Mouse (Mus musculus) small intestine, adult 2 months (tissue): Measurements from ENCODE around the gene Gm38393. TPM values are rescaled to one million over a fixed set of nuclear protein-coding genes. Genes with fewer than 3 reads are reported as not detected.

Source experiments
- H3K27ac ChIP-seq: fragments of 200-500 bp; 2 replicates; pipeline ENCODE4 v1.5.1; 2012; ENCODE audit warnings: low read depth, low read length, control low read depth, inconsistent platforms; ENCODE audit not compliant: insufficient read depth
- H3K27me3 ChIP-seq: fragments of 200-500 bp; 2 replicates; pipeline ENCODE4 v1.6.1; 2012; ENCODE audit warnings: mild to moderate bottlenecking, moderate library complexity, low read length, inconsistent platforms; ENCODE audit not compliant: control insufficient read depth, insufficient read depth
- H3K36me3 ChIP-seq: fragments of 200-500 bp; 2 replicates; pipeline ENCODE4 v1.6.1; 2012; ENCODE audit warnings: mild to moderate bottlenecking, low read length, control low read depth, inconsistent platforms; ENCODE audit not compliant: control insufficient read depth, insufficient read depth
- H3K4me1 ChIP-seq: fragments of 200-500 bp; 2 replicates; pipeline ENCODE4 v1.6.1; 2012; ENCODE audit warnings: low read length, inconsistent platforms, mixed read lengths; ENCODE audit not compliant: control insufficient read depth, insufficient read depth, insufficient read length
- H3K4me3 ChIP-seq: fragments of 200-500 bp; 2 replicates; pipeline ENCODE4 v1.5.1; 2012; ENCODE audit warnings: low read depth, mild to moderate bottlenecking, control low read depth, inconsistent platforms, low read length, moderate library complexity
- CTCF ChIP-seq: fragments of 200-500 bp; IDR thresholded peaks from 2 replicates; pipeline ENCODE4 v1.5.1; 2012; ENCODE audit warnings: low read depth, mild to moderate bottlenecking, control low read depth, inconsistent platforms, low read length, moderate library complexity, mixed read lengths; ENCODE audit not compliant: insufficient replicate concordance, insufficient read length; ENCODE audit errors: extremely low read depth
- POLR2A ChIP-seq: fragments of 200-500 bp; IDR thresholded peaks from 2 replicates; pipeline ENCODE4 v1.6.1; 2012; ENCODE audit warnings: low read depth, mild to moderate bottlenecking, control low read depth, inconsistent platforms, low read length, moderate library complexity
- WGBS: fragments of 180-500 bp; shearing (Covaris S2); methylation state at CpG from one replicate; pipeline ENCODE4 v1.1.7; 2018; 5-methylcytosine and 5-hydroxymethylcytosine counted together
- polyA plus RNA-seq: library from polyadenylated mRNA; depleted of rRNA; stranded (reverse); fragments of >200 nt; gene quantifications from 2 replicates; pipeline ENCODE4 v1.2.3, GENCODE M21; 2012; rRNA removed

Gene Gm38393
- polyA plus RNA-seq = 0.05 and 0.23 TPM in 2 replicates

DNA sequence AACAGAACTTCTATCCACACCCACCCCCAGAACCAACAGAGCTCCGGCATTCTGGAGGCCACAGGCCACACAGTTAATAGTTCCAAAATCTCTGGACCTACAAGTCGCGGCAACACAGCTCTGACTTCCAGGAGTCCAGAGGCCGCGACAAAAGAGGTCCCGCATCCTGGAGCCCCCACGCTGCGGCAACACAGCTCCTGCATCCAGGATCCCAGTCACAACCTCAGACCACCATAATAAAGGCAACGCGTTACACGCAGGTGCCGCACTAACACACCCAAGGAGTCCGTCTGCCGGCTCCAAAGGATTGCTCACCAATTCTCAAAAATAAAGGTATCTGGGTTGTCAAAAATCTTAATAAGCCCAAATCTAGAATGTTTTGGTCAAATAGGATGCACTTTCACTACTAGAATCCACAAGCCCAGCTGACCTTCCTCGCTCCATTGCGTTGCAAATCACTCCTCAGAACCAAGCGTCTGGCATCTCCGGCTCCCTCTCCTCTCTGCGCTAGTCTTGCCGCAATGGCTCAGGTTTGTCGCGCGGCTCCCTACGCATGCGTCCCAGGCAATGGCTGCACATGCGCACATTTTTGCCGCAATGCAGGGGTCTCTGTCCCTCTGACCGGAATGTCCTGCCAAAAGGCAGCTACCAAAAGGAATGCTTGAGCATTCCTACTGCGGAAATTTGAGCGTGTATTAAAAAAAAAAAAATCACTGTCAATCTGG, at the start of gene Gm38393, which contains the start of gene Snurf:
Gene Gm38393, minus strand, starts transcription at position 459 of the 725 bp plus-strand sequence.
Gene Snurf, minus strand, starts transcription at position 444 of the 725 bp plus-strand sequence.
- no peaks in the 10 kb centered on the region for H3K36me3 ChIP-seq
- H3K4me1 ChIP-seq = no peaks in the 10 kb centered on the region
- WGBS = 52% methylated on average over 30 of the region's 30 CpGs
- no peaks in the 10 kb centered on the region for H3K27me3 ChIP-seq
- H3K27ac ChIP-seq = peak within 1 kb of the TSS; percentile 49
- TF ChIP-seq POLR2A (no peak; the same call in 1 of the 2 replicates), CTCF (no peak)
- H3K4me3 ChIP-seq = peak within 1 kb of the TSS; percentile 93

DNA sequence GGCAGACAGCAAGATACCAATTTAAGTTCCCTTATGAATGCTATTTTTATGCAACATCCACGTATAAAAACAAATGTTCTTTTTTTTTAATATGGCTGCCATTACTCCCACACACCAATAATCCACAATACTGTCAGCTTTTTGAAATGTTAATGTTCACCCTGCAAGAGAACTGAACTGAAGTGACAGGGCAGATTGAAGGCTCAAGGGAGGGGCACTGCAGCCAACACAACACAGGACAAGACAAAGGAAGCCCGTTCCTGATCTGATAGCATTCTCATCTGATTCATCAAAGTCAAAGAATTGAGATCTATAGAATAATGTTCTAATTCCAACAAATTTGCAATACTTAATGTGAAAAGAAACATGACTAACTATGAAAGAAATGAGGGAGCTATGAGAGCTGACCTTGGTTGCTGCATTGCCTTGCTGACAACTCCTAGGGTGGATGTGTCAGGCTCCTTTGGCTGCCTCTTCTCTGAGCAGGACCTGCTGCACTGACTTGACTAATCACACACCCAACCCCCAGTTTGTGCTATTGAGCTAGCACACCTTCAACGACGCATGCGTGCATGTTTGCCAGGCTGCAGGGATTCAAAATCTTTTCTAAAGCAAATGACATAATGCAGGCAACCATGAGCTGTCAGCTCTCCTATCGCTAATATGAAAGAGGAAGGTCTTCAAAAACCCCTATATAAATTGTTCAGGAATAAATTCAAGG, 42.8 kb upstream of the Gm38393 start:
- 69% methylated on average over 6 of the region's 6 CpGs for WGBS
- TF ChIP-seq POLR2A = no peak
- no peaks in the 10 kb centered on the region for H3K4me1 ChIP-seq
- H3K27me3 ChIP-seq = no peaks in the 10 kb centered on the region
- H3K27ac ChIP-seq = no peak overlapping the region
- no peak overlapping the region for H3K4me3 ChIP-seq
- H3K36me3 ChIP-seq = no peaks in the 10 kb centered on the region

DNA sequence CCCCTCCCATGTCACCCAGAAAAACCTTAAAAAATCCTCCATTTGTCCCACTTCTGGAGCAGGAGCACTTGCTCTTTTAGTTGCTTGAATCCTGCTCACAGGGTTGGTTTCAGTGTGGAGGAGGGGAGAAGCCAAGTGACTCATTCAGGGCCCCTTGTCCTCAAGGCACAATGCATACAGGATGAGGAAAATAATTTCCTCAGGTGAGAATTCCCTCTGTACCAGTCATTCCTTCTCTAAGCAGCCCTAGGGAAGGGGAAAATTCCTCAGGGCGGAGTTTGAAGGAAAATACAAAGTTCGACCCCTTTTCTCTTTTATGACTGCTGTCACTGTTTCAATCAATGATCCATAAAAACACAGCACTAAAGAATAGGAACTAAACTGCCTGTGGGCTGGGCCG, 8.3 kb upstream of the Gm38393 start:
- H3K4me3 ChIP-seq = no peak overlapping the region
- TF ChIP-seq CTCF = no peak
- no peak for TF ChIP-seq POLR2A
- H3K4me1 ChIP-seq = no peaks in the 10 kb centered on the region
- no peaks in the 10 kb centered on the region for H3K27me3 ChIP-seq
- H3K27ac ChIP-seq = no peak overlapping the region
- no peaks in the 10 kb centered on the region for H3K36me3 ChIP-seq
- 50% methylated on average over 3 of the region's 3 CpGs for WGBS

DNA sequence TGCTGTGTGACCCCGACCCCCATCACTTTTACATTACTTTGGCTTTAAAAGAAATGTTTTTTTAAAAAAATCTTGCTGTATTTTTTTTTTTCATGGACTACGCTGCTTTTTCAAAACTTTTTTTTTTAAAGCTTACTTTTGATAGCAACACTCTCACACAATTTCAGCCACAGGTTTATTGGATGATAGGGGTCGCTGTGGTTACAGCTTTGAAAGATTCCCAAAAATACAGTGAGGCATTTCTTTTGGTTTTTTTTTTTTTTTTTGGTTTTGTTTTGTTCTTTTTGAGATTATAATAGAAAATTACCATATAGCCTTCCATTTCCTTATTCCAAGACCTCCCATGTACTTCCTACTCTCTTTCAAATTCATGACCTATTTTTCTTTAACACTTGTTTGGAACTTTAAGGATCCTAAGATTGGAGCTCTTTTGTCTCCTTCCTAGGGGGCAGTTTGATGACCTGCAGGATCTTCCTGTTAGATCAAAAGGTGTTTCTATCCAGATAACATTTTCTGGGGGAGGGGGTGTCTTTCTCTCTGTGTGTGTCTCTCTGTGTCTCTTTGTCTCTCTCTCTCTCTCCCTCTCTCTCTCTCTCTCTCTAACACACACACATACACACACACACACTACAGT, 3.0 kb upstream of the Gm38393 start:
- WGBS = 37% methylated on average over 3 of the region's 3 CpGs
- Histone ChIP-seq H3K27ac (no peak overlapping the region), H3K27me3 (no peaks in the 10 kb centered on the region), H3K36me3 (no peaks in the 10 kb centered on the region), H3K4me1 (no peaks in the 10 kb centered on the region), H3K4me3 (no peak overlapping the region)
- no peak for TF ChIP-seq POLR2A
- no peak for TF ChIP-seq CTCF

DNA sequence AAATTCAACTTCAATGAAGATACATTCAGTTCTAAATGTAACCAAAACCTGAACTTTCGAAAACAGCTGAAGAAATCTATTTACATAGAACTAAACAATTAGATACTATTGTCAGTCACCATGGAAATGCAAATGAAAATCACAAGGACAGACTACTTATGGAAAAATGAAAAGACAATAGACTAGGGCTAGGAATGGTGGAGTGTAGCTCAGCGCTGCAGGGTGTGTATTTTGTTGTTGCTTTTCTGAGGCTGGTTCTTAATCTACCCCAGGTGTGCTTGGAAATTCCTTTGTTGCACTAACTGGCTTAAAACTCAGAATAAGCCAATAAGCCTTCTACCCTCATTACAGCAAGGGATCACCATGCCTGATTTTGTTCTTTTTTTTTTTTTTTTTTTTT, 1.4 kb upstream of the Gm38393 start:
- Histone ChIP-seq H3K27me3 (no peaks in the 10 kb centered on the region), H3K4me3 (no peak overlapping the region), H3K27ac (no peak overlapping the region), H3K4me1 (no peaks in the 10 kb centered on the region), H3K36me3 (no peaks in the 10 kb centered on the region)
- TF ChIP-seq POLR2A = no peak
- 68% methylated on average over 2 of the region's 2 CpGs for WGBS

DNA sequence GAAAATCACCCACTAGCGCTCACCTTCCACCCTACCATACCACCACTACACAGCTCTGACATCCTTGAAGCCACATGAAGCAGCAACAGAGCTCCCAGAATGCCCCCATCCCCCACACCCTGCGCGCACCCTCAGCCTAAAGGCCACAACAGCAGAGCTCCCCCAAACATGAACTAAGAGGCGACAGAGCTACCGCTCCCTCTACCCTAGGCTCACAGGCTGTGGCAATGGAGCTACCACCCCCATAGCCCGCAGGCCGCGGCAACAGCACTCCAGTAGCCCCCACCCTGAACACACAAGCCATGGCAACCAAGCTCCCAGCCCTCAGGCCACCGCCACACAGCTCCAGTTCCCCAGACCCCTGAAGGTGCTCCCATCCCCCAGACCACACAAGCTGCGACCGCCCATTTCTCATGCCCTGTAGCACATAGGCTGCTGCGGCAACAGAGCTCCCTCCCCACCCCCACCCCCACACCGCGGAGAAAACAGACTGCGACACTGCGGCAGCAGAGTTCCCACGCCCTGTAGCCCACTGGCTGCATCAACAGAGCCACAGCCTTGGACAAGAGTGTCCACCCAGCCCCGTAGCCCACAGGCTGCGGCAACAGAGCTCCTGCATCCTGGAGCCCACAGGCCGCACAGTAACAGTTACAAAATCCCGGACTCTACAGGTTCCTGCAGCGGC, 801 bp downstream of the Gm38393 start:
- no peaks in the 10 kb centered on the region for H3K4me1 ChIP-seq
- WGBS = 51% methylated on average over 22 of the region's 22 CpGs
- no peaks in the 10 kb centered on the region for H3K27me3 ChIP-seq
- H3K27ac ChIP-seq = peak overlapping the region; percentile 49
- peak overlapping the region; percentile 93 for H3K4me3 ChIP-seq
- H3K36me3 ChIP-seq = no peaks in the 10 kb centered on the region
- TF ChIP-seq CTCF (no peak), POLR2A (no peak)
